Mouse (Mus musculus) embryonic fibroblast, embryonic 13.5 days (primary cell): ENCODE results near the gene Gm6588.

Experiments used
- CTCF ChIP-seq: IDR thresholded peaks from 2 replicates; pipeline ENCODE4 v1.5.1; 2011; ENCODE audit warnings: mild to moderate bottlenecking, control low read depth, low read length, moderate library complexity, borderline replicate concordance; ENCODE audit not compliant: insufficient read depth
- POLR2A ChIP-seq: IDR thresholded peaks from 2 replicates; pipeline ENCODE4 v1.6.1; 2011; ENCODE audit warnings: low read depth, mild to moderate bottlenecking, control low read depth, low read length, moderate library complexity

GRCm38 (mm10) chr5:112418023-112418422 is 31.2 kb upstream of the Gm6588 start:
- TF ChIP-seq CTCF, result no peak
- no peak for TF ChIP-seq POLR2A
